Mouse (Mus musculus) embryonic facial prominence, embryonic 13.5 days (tissue): ENCODE results near the gene Etfrf1. TPM values are rescaled to one million over a fixed set of nuclear protein-coding genes. Genes with fewer than 3 reads are reported as not detected.

Experiments
- ATAC-seq: fragments of 200-750 bp; cut with Nextera tagmentation; 2 replicates; pipeline ENCODE4 v1.8.0; 2017; ENCODE audit warnings: low read depth; ENCODE audit not compliant: insufficient number of reproducible peaks, insufficient read depth, low FRiP score, low TSS enrichment
- H3K27ac ChIP-seq: fragments of 300-500 bp; sonication (generic); 2 replicates; pipeline ENCODE4 v1.5.1; 2015; ENCODE audit warnings: moderate library complexity, mild to moderate bottlenecking, inconsistent platforms
- H3K27me3 ChIP-seq: fragments of 300-500 bp; sonication (generic); 2 replicates; pipeline ENCODE4 v1.6.1; 2015; ENCODE audit warnings: mild to moderate bottlenecking, inconsistent platforms
- H3K36me3 ChIP-seq: fragments of 300-500 bp; sonication (generic); 2 replicates; pipeline ENCODE4 v1.6.1; 2015; ENCODE audit warnings: mild to moderate bottlenecking, inconsistent platforms
- H3K4me1 ChIP-seq: fragments of 300-500 bp; sonication (generic); 2 replicates; pipeline ENCODE4 v1.6.1; 2015; ENCODE audit warnings: inconsistent platforms
- H3K4me2 ChIP-seq: fragments of 300-500 bp; sonication (generic); 2 replicates; pipeline ENCODE4 v1.6.1; 2015; ENCODE audit warnings: moderate library complexity, mild to moderate bottlenecking, inconsistent platforms
- H3K4me3 ChIP-seq: fragments of 300-500 bp; sonication (generic); 2 replicates; pipeline ENCODE4 v1.5.1; 2015; ENCODE audit warnings: mild to moderate bottlenecking, inconsistent platforms
- H3K9ac ChIP-seq: fragments of 300-500 bp; sonication (generic); 2 replicates; pipeline ENCODE4 v1.6.1; 2015; ENCODE audit warnings: mild to moderate bottlenecking, inconsistent platforms
- H3K9me3 ChIP-seq: fragments of 300-500 bp; sonication (generic); 2 replicates; pipeline ENCODE4 v1.6.1; 2016; ENCODE audit warnings: inconsistent platforms
- WGBS: fragments of 180-500 bp; shearing (Covaris S2); methylation state at CpG from one replicate; pipeline ENCODE4 v1.1.7; 2015; ENCODE audit warnings: mixed read lengths; 5-methylcytosine and 5-hydroxymethylcytosine counted together
- polyA plus RNA-seq: library from polyadenylated mRNA; unstranded; fragments of >200 nt; fragmentation: Nextera tagmentation; extraction: Ambion mirVana; gene quantifications from 2 replicates; pipeline ENCODE4 v1.2.1, GENCODE M21; 2015

Etfrf1 gene
- 37.3 and 38.3 TPM in 2 replicates for polyA plus RNA-seq

GRCm38 (mm10) chr6:145210816-145211338 is at the start of gene Etfrf1, which contains the start of gene Casc1:
TSS of gene Etfrf1 (plus strand) at chr6:145211134.
TSS of gene Casc1 (minus strand) at chr6:145211005.
- no peaks in the 10 kb centered on the region for H3K27me3 ChIP-seq
- H3K4me2 ChIP-seq, result peak within 1 kb of the TSS; percentile 73
- ATAC-seq, result peak; percentile 100
- peak within 1 kb of the TSS; percentile 87 for H3K9ac ChIP-seq
- peaks cover 14% of the 10 kb centered on the region for H3K4me1 ChIP-seq
- H3K27ac ChIP-seq, result peak within 1 kb of the TSS; percentile 96
- peak within 1 kb of the TSS; percentile 72 for H3K4me3 ChIP-seq
- peaks cover 4% of the 10 kb centered on the region for H3K36me3 ChIP-seq
- no peaks in the 10 kb centered on the region for H3K9me3 ChIP-seq
- under 1% methylated on average over 36 of the region's 36 CpGs for WGBS

- Histone ChIP-seq H3K9ac (no peak overlapping the region), H3K4me1 (peaks cover 24% of the 10 kb centered on the region), H3K9me3 (no peaks in the 10 kb centered on the region), H3K4me2 (no peak overlapping the region), H3K27me3 (peaks cover 25% of the 10 kb centered on the region), H3K27ac (no peak overlapping the region), H3K4me3 (no peak overlapping the region), H3K36me3 (no peaks in the 10 kb centered on the region)
- ATAC-seq, result no peak
- WGBS, result 79% methylated on average over 14 of the region's 14 CpGs
Measured at GRCm38 (mm10) chr6:145171892-145172606, 38.9 kb upstream of the Etfrf1 start.

- Histone ChIP-seq H3K9ac (no peak overlapping the region; the same call in 1 of the 2 replicates), H3K27ac (no peak overlapping the region), H3K9me3 (no peaks in the 10 kb centered on the region), H3K36me3 (no peaks in the 10 kb centered on the region), H3K4me1 (peaks cover 24% of the 10 kb centered on the region), H3K4me3 (0 out of 2 replicates have a peak overlapping the region, but pooled peaks have one; percentile 6), H3K27me3 (peaks cover 25% of the 10 kb centered on the region), H3K4me2 (peak overlapping the region; percentile 46)
- ATAC-seq, result peak; percentile 70
- 6% methylated on average over 9 of the region's 11 CpGs for WGBS
Measured at GRCm38 (mm10) chr6:145173781-145174191, 37.1 kb upstream of the Etfrf1 start.

GRCm38 (mm10) chr6:145175571-145175981 is 35.4 kb upstream of the Etfrf1 start:
- no peaks in the 10 kb centered on the region for H3K9me3 ChIP-seq
- H3K4me3 ChIP-seq, result no peak overlapping the region
- peak overlapping the region; percentile 12; the same call in 1 of the 2 replicates for H3K4me2 ChIP-seq
- H3K27me3 ChIP-seq, result peaks cover 25% of the 10 kb centered on the region
- H3K36me3 ChIP-seq, result no peaks in the 10 kb centered on the region
- H3K4me1 ChIP-seq, result peaks cover 24% of the 10 kb centered on the region
- no peak overlapping the region for H3K27ac ChIP-seq
- no peak overlapping the region for H3K9ac ChIP-seq
- no peak for ATAC-seq
- 35% methylated on average over 9 of the region's 9 CpGs for WGBS

- Histone ChIP-seq H3K4me3 (no peak overlapping the region), H3K36me3 (no peaks in the 10 kb centered on the region), H3K4me2 (no peak overlapping the region), H3K9me3 (no peaks in the 10 kb centered on the region), H3K27ac (no peak overlapping the region), H3K4me1 (peaks cover 24% of the 10 kb centered on the region), H3K9ac (no peak overlapping the region), H3K27me3 (peaks cover 25% of the 10 kb centered on the region)
- WGBS, result 50% methylated on average over 10 of the region's 10 CpGs
- ATAC-seq, result no peak
Measured at GRCm38 (mm10) chr6:145176474-145176873, 34.5 kb upstream of the Etfrf1 start.

- peaks cover 14% of the 10 kb centered on the region for H3K4me1 ChIP-seq
- no peak overlapping the region for H3K27ac ChIP-seq
- H3K4me2 ChIP-seq, result no peak overlapping the region
- no peaks in the 10 kb centered on the region for H3K36me3 ChIP-seq
- H3K27me3 ChIP-seq, result peaks cover 16% of the 10 kb centered on the region
- ATAC-seq, result no peak
- H3K9me3 ChIP-seq, result no peaks in the 10 kb centered on the region
- H3K9ac ChIP-seq, result no peak overlapping the region
- WGBS, result 27% methylated on average over 6 of the region's 6 CpGs
- no peak overlapping the region for H3K4me3 ChIP-seq
Measured at GRCm38 (mm10) chr6:145179665-145180064, 31.3 kb upstream of the Etfrf1 start.

GRCm38 (mm10) chr6:145182044-145182443 is 28.9 kb upstream of the Etfrf1 start:
- no peak overlapping the region for H3K4me3 ChIP-seq
- 79% methylated on average over 8 of the region's 8 CpGs for WGBS
- H3K9ac ChIP-seq, result no peak overlapping the region
- H3K4me1 ChIP-seq, result no peaks in the 10 kb centered on the region
- H3K9me3 ChIP-seq, result no peaks in the 10 kb centered on the region
- no peaks in the 10 kb centered on the region for H3K36me3 ChIP-seq
- no peak overlapping the region for H3K27ac ChIP-seq
- no peaks in the 10 kb centered on the region for H3K27me3 ChIP-seq
- H3K4me2 ChIP-seq, result no peak overlapping the region
- no peak for ATAC-seq

GRCm38 (mm10) chr6:145186096-145186495 is 24.8 kb upstream of the Etfrf1 start:
- Histone ChIP-seq H3K9ac (no peak overlapping the region), H3K4me3 (no peak overlapping the region), H3K36me3 (no peaks in the 10 kb centered on the region), H3K27ac (no peak overlapping the region), H3K4me1 (peaks cover 8% of the 10 kb centered on the region), H3K9me3 (no peaks in the 10 kb centered on the region), H3K4me2 (no peak overlapping the region), H3K27me3 (no peaks in the 10 kb centered on the region)
- ATAC-seq, result no peak
- 87% methylated on average over 1 of the region's 1 CpGs for WGBS

GRCm38 (mm10) chr6:145187093-145188088 is 23.5 kb upstream of the Etfrf1 start:
- peaks cover 8% of the 10 kb centered on the region for H3K4me1 ChIP-seq
- 67% methylated on average over 27 of the region's 27 CpGs for WGBS
- no peaks in the 10 kb centered on the region for H3K36me3 ChIP-seq
- peak overlapping the region; percentile 32 for H3K4me3 ChIP-seq
- H3K9ac ChIP-seq, result no peak overlapping the region; the same call in 1 of the 2 replicates
- H3K9me3 ChIP-seq, result no peaks in the 10 kb centered on the region
- ATAC-seq, result no peak
- no peaks in the 10 kb centered on the region for H3K27me3 ChIP-seq
- H3K27ac ChIP-seq, result no peak overlapping the region
- H3K4me2 ChIP-seq, result peak overlapping the region; percentile 52

- no peak for ATAC-seq
Measured at GRCm38 (mm10) chr6:145193038-145193437, 17.9 kb upstream of the Etfrf1 start.

GRCm38 (mm10) chr6:145193446-145193845 is 17.5 kb upstream of the Etfrf1 start:
- H3K27me3 ChIP-seq, result no peaks in the 10 kb centered on the region
- H3K4me3 ChIP-seq, result no peak overlapping the region
- no peak overlapping the region for H3K27ac ChIP-seq
- H3K9ac ChIP-seq, result no peak overlapping the region
- H3K4me1 ChIP-seq, result peaks cover 2% of the 10 kb centered on the region; the same call in 1 of the 2 replicates
- no peak overlapping the region for H3K4me2 ChIP-seq
- H3K36me3 ChIP-seq, result no peaks in the 10 kb centered on the region
- no peak for ATAC-seq
- WGBS, result 77% methylated on average over 11 of the region's 11 CpGs
- H3K9me3 ChIP-seq, result no peaks in the 10 kb centered on the region

More at GRCm38 (mm10) chr6:145193038-145193437, 17.9 kb upstream of the Etfrf1 start:
- Histone ChIP-seq H3K27me3 (no peaks in the 10 kb centered on the region), H3K4me3 (no peak overlapping the region), H3K4me2 (no peak overlapping the region), H3K27ac (no peak overlapping the region), H3K36me3 (no peaks in the 10 kb centered on the region), H3K9me3 (no peaks in the 10 kb centered on the region), H3K9ac (no peak overlapping the region), H3K4me1 (peaks cover 5% of the 10 kb centered on the region; the same call in 1 of the 2 replicates)
- WGBS, result 86% methylated on average over 3 of the region's 3 CpGs
